Mouse (Mus musculus) heart, postnatal 10 days (tissue): ENCODE data around the gene Hes7. TPM values are rescaled to one million over a fixed set of nuclear protein-coding genes. Genes with fewer than 3 reads are reported as not detected.
A peak's percentile ranks its signal among the peaks of the same experiment; 100 is the strongest.

ENCODE experiments used
- DNase-seq, 2 experiments: peaks; one replicate each; pipeline ENCODE4 v3.0.0; 2021
- intact Hi-C: fragments of 180-260 bp; cut with DNase I; formaldehyde crosslinking; loops from one replicate; pipeline ENCODE4 v1.15.1; 2025
- total RNA-seq, 2 experiments: library from RNA; stranded (reverse); gene quantifications; 2 replicates each; pipeline ENCODE4 v1.2.3; 2021

Hes7 gene
- total RNA-seq, 2 experiments from 2014 or later: 0.17 to 0.34 TPM

DNA sequence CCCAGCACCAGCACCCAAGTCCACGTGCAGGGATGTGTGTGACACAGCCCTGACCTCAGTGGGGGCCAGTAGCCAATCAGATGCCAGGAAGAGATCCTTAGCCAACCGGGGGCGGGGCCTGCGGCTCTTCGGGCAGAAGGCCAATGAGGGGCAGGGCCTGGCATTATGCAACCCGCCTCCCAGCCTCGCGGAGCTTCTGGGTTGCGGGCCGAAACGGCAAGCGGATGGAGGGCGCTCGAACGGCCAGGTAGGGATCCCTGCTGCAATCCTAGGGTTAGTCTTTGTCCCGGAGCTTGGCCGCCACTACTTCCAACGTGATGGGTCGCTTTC is 21.5 kb upstream of the Hes7 start:
- peak; percentile 98 for DNase-seq
- intact Hi-C loops: loop anchor here (10.0 kb wide), 1 partner anchor 316 kb away; the partner anchor contains the start of gene Kdm6b

DNA sequence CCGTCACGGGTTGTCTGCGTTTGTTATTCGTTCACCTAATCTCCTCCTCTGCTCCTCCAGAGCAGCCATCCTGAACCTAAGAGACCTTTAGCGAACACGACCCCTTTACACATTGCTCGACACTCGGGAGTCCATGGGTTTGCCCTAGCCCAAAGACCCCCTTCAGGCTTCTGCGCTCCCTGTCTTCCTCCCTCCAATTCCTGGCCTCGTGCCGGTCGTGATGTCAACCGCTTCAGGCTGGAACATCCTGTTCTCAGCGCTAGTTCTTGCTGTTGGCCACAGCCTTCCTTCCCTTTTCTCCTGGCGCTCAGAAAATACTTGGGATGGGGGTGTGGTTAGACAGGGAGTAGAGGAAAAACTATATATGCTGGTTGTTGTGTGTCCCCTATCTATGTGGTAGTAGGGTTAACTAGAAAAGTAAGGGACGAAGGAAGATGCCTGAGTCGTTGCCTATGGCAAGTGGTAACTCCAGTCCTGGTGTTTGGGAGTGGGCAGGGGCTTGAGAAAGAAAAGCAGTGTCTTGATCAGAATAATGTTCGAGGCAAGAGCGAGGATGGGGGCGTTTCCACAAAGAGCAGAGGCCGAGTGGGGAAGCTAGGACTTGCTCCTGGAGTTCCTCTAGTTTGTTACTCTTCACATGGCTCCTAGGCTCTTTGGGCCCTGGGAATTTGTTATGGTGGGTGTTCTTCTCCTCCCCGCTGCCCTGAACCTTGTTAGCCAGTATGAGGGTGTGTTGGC is 20.9 kb upstream of the Hes7 start:
- intact Hi-C loops: loop anchor here (10.0 kb wide), 1 partner anchor 315 kb away; the partner anchor contains the start of gene Kdm6b

DNA sequence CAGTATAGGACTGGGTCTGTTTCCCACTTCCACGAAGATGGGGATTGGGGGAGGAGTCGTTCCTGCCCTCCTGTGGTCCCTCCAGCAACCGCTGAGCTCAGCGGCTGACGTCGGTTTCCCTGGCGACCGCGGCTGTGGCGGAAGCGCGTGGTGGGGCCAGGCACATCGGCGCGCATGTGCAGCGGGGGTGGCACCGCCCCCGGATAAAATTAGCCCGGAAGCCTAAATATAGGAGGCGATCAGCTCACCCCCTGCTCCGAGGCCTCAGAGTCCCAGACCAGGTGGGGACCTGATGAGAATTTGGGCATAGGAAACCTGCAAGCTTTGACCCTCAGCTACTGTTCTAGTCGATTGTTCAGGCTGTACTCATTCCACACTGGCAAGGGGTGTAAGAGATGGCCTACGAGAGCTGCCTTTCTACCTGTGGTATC is 20.3 kb upstream of the Hes7 start:
- peak; percentile 96 to 97 for DNase-seq
- intact Hi-C loops: loop anchor here (2.0 to 10.0 kb wide), 2 partner anchors 15 to 315 kb away; partner anchors contain the start of gene Kdm6b

More for the DNA sequence above, 20.9 kb upstream of the Hes7 start:
- DNase-seq: peak; percentile 92 to 95

DNA sequence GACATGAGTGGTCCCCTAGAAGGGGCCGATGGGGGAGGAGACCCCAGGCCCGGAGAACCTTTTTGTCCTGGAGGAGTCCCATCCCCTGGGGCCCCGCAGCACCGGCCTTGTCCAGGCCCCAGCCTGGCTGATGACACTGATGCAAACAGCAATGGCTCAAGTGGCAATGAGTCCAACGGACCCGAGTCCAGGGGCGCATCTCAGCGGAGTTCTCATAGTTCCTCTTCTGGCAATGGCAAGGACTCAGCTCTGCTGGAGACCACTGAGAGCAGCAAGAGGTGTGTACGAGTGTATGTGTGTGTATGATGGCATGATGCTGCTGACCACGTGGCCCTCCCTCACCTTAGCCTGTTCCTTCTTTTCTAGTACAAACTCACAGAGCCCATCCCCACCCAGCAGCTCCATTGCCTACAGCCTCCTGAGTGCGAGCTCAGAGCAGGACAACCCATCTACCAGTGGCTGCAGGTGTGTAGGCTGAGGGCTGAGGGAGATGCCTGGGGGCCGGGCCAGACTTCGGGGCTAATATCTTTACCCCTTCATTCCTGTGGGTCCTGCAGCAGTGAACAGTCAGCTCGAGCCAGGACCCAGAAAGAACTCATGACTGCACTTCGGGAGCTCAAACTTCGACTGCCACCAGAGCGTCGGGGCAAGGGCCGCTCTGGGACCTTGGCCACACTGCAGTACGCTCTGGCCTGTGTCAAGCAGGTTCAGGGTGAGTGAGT is 19.4 kb upstream of the Hes7 start:
- intact Hi-C loops: loop anchor here (2.0 kb wide), 1 partner anchor 14 kb away; no protein-coding TSS in a partner anchor
- no peak for DNase-seq

DNA sequence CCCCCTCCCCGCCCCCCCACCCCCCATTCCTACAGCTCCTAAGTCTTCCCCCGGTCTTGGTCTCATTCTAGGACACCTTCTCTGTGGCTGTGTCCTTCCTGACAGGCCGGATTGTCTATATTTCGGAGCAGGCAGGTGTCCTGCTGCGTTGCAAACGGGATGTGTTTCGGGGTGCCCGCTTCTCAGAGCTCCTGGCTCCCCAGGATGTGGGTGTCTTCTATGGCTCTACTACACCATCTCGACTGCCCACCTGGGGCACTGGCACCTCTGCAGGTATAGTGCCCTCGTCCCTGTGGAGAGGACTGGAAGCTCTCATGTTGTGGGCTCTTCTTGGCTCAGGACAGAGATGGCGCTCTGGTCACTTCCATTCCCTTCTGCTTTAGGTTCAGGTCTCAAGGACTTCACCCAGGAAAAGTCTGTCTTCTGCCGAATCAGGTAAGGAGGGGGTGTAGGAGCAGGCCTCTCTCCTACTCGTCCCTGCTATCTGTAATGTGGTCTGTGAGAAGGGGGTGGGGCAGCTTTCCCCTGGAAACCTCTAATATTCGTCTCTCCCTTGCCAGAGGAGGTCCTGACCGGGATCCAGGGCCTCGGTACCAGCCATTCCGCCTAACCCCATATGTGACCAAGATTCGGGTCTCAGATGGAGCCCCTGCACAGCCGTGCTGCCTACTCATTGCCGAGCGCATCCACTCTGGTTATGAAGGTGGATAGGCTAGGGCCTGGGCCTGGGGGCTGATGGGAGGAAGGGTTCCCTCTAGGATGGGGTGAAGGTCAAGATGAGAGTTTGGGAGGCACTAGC is 18.4 kb upstream of the Hes7 start:
- intact Hi-C loops: loop anchor here (2.0 kb wide), 1 partner anchor 13 kb away; no protein-coding TSS in a partner anchor
- no peak for DNase-seq

DNA sequence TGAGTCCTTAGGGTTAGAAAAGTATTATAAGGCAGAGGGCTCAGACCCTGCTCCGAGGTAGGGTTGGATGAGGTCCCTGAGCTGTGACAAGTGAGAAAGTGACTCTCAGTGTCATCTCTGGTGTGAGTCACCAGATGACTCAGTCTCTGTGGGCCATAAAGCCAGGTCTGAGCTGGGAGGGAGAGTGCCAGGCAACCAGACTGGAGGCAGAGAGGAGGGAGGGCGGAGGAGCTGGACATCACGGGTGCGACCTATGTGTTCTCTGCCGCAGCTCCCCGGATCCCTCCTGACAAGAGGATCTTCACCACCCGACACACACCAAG is 17.8 kb upstream of the Hes7 start:
- DNase-seq: no peak
- intact Hi-C loops: no loop called here

DNA sequence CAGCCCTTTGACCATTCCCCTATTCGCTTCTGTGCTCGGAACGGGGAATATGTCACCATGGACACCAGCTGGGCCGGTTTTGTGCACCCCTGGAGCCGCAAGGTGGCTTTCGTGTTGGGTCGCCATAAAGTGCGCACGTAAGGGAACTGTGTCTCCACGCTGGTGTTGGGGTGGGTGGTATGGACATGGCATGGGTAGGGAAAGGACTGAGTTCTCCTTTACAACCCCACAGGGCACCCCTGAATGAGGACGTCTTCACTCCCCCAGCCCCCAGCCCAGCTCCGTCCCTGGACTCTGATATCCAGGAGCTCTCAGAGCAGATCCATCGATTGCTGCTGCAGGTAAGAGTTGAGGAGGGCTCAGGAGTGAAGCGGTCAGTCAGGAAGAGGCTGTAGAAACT is 17.1 kb upstream of the Hes7 start:
- no peak for DNase-seq
- intact Hi-C loops: no loop called here

DNA sequence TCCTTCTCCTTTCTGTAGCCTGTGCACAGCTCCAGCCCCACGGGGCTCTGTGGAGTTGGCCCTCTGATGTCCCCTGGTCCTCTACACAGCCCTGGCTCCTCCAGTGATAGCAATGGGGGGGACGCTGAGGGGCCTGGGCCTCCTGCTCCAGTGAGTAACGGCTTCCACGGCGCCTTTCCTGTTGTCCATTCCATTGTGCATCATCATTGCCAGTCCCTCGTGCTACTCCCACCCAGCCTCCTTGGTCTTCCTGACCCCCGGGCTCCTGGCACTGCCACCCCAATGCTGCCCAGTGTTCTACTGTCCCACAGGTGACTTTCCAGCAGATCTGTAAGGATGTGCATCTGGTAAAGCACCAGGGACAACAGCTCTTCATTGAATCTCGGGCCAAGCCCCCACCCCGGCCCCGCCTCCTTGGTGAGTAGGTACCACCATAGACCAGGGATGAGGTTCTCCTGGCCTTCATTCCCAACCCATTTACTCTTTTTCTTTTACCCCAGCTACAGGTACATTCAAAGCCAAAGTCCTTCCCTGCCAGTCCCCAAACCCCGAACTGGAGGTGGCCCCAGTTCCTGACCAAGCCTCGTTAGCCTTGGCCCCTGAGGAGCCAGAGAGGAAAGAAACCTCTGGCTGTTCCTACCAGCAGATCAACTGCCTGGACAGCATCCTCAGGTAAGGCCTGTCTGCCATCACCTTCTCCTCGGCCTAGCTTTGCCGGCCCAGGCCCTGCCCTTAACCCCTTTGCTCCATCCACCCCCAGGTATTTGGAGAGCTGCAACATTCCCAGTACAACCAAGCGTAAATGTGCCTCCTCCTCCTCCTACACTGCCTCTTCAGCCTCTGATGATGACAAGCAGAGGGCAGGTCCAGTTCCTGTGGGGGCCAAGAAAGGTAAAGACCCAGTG is 16.4 kb upstream of the Hes7 start:
- DNase-seq: no peak
- intact Hi-C loops: no loop called here

DNA sequence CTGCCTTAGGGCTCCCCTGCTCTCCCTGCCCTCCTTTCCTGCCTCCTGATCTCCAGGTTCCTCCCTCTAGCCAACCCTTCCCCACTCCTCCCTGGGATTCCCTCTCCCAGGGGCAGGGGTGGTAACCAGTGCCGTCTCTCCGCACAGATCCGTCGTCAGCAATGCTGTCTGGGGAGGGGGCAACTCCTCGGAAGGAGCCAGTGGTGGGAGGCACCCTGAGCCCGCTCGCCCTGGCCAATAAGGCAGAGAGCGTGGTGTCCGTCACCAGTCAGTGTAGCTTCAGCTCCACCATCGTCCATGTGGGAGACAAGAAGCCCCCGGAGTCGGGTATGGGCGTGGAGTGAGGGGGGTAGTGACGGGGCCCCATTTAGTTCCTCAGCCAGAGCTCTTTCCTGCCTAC is 15.7 kb upstream of the Hes7 start:
- DNase-seq: no peak
- intact Hi-C loops: no loop called here

DNA sequence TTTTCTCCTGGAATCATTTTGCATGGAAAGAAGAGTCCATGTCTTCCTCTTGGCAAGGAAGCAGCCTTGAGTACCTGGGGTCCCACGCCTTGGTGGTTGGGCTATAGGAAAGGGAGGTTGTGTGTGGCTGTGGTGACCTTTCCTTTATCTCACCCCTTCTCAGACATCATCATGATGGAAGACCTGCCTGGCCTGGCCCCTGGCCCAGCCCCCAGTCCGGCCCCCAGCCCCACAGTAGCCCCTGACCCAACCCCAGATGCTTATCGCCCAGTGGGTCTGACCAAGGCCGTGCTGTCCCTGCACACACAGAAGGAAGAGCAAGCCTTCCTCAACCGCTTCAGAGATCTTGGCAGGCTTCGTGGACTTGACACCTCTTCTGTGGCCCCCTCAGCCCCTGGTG is 15.0 kb upstream of the Hes7 start:
- intact Hi-C loops: no loop called here

DNA sequence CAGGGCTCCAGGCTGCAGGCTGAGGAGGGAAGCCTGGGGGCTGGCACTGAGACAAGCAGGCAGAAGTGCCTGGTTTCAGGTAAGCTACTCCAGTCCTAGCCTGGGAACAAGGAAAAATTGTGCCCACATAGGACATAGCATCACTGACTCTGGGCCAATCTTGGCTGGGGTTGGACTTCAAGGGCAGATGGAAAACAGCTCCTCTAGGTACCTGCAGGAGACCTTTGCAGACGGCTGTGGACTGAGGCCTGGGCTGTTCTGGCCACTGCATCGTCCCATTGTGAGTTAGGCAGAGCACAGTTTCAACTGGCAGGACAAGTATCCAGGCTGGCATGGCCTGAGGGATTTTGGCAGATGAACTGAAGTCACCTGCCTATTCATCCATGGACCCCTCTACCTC is 14.4 kb upstream of the Hes7 start:
- intact Hi-C loops: no loop called here
- no peak for DNase-seq

More for the DNA sequence above, 15.0 kb upstream of the Hes7 start:
- DNase-seq: no peak

DNA sequence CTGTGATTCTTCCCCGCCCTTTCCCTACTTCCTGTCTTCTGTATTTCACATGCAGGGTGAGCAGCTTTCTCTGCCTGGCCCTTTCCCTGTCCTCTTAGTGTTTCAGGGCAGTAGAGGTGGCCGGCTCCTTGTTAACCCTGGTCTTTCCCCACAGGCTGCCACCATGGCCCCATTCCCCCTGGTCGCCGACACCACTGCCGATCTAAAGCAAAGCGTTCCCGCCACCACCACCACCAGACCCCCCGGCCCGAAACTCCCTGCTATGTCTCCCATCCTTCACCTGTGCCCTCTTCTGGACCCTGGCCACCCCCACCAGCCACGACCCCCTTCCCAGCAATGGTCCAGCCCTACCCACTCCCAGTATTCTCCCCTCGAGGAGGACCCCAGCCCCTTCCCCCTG is 13.9 kb upstream of the Hes7 start:
- no peak for DNase-seq
- intact Hi-C loops: no loop called here

DNA sequence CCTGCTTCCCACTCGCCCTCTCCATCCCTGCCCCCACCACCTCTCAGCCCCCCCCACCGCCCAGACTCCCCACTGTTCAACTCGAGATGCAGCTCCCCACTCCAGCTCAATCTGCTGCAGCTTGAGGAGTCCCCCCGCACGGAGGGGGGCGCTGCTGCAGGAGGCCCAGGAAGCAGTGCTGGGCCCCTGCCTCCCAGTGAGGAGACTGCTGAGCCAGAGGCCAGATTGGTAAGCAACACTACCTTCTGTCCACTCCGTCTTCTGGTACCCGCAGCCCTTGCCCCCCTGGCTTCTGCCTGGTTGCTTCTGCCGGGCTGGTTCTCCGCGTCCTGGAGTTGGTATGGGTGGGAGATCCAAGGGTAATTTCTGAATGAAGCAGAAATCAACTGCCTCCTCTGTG is 13.4 kb upstream of the Hes7 start:
- intact Hi-C loops: no loop called here
- DNase-seq: no peak

DNA sequence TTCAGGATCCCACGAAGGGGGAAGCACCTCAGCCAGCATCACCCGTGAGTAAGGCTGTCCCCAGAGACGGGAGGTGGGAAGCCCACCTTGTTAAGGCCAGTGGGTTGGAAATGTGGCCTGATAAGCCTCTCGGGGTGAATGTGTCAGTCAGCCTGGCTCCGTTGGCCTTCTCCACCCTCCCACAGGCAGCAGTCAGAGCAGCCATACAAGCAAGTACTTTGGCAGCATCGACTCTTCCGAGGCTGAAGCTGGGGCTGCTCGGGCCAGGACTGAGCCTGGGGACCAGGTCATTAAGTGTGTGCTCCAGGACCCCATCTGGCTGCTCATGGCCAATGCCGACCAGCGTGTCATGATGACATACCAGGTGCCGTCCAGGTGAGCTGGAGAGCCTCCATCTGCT is 12.5 kb upstream of the Hes7 start:
- DNase-seq: no peak
- intact Hi-C loops: no loop called here

DNA sequence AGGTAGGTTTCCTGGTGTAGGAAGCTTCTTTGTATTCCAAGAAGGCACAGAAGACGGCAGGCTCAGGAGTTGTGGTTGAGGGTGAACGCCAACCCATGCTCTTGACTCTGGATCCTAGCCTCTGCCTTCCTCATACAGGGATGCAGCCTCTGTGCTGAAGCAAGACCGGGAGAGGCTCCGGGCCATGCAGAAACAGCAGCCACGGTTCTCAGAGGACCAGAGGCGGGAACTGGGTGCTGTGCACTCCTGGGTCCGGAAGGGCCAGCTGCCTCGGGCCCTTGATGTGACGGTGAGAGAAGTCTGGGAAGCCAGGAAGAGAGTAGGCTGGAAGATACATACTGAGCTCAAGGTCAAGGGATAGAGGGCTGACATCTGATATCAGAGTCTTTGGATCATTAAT is 12.0 kb upstream of the Hes7 start:
- intact Hi-C loops: no loop called here
- DNase-seq: no peak

DNA sequence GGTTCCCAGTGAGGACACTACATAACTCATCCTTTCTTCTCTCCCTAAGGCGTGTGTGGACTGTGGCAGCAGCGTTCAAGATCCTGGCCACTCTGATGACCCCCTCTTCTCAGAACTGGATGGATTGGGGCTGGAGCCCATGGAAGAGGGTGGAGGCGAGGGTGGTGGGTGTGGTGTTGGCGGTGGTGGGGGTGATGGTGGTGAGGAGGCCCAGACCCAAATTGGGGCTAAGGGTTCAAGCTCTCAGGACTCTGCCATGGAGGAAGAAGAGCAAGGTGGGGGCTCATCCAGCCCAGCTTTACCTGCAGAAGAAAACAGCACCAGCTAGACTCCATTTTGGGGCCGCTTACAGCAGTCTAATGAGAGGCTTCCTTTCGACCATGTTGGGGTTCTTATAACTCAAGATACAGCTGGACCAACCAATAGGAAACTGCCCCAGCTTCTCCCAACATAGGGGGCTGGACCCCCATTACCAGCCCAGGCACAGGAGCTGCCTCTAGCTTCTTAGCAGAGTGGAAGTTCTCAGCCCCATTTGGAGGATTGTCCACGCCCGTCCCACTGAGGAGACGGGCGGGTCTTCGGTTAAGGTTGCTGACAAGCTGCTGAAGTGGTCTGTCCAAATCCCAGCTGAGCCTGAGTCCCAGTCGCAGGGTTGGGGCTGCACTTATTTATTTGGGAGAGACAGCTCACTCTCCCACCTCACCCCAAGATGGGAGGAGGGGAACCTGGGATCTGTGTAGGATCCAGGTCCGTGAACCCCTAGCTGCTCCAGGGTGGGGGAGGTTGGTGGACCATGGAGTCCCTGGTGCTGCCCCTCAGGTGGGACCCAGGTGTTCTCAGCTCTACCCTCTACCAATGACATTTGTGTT is 10.9 kb upstream of the Hes7 start:
- DNase-seq: no peak
- intact Hi-C loops: no loop called here

DNA sequence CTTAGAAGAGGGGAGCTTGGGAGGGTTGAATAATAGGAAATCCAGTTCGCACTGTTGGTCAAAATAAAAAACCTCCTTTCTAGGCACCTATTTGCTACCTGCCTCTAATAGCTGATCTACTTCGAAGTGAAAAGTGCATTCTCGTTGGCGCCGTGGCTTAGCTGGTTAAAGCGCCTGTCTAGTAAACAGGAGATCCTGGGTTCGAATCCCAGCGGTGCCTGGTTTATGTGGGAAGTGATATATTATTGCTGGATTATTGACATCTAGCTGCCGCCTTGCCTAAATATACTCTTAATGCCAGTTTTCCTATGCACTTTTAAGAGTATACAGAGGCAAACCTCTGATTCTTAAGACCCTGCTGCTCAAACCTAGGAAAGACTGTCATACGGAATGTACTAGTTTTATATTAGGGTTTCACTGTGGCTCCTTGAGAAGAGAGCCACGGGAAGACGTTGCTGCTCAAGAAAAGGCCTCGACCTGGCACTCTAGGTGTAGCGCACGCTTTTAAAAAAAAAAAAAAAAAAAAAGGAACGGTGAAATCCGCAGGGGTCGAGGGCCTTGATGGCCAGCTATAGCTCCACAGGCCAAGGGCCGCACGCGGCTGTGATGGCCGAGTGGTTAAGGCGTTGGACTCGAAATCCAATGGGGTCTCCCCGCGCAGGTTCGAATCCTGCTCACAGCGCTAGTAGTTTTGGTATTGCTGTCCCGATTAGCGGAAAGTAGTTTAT is 9.7 kb upstream of the Hes7 start:
- intact Hi-C loops: no loop called here
- DNase-seq: peak; percentile 96 to 98

DNA sequence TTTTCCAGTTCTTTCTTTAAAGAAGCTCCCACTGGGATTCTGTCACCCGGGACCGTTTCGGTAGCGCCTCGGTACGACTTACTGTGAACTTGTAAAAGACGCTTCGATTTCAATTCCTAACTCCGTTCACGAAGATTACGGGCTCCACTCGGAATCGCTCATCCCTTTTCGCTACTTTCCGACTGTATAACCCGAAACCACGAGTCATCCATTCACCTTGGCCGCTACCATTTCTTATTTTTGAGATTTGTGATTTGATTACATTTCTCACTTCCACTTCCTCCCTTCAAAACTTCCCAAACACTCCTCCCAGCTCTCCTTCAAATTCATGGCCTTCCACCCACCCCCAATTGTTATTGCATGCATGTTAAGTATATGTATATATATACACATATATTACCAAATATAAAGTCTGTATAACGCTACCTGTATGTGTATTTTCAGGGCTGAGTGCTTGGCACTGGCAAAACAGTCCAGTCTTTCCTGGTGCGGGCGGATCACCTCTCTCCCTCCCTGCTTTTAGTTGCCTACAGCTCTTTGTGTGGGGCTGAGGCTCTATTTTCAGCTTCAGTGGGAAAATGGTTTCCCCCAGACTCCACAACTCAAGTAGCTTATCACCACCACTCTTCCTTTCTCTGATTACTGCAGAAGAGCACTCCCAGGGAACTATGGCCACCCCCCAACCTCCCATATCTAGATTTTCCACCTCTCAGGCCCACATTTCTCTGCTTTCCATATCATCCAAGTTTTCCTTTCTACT is 9.0 kb upstream of the Hes7 start:
- intact Hi-C loops: no loop called here
- no peak for DNase-seq
